21 mouse cellular contexts compared by ENCODE assay signal in genomic region chr17:18479885-18480284, GRCm38 (mm10). TPM values are rescaled to one million over a fixed set of nuclear protein-coding genes. Genes with fewer than 3 reads are reported as not detected.
DNase-seq lines count a peak whose midpoint lies in the region; TF ChIP-seq lines count a peak whose summit lies in the region.
"Had no signal": no experiment of that assay in that cellular context is flagged by ENCODE, and none has a peak within 500 bp of the region (broad histone marks: within the 10 kb centered on the region; RNA-seq: fewer than 3 reads in every experiment).

No protein-coding gene starts in this region.

- peak; percentile 23 for DNase-seq in MEL (ENCODE audit: low read depth, low spot score)
- DNase-seq in cerebellum, postnatal 36 days = no peak
- DNase-seq: adrenal gland, adult 2 months; adrenal gland, adult 8-10 months; adrenal gland, postnatal 10 days; adrenal gland, postnatal 14 days; adrenal gland, postnatal 25 days; adrenal gland, postnatal 36 days; B cell, adult 2 months; cerebellum, adult 11 months; cerebellum, adult 11-12 months; cerebellum, adult 18-20 months; cerebellum, adult 2 months; cerebellum, adult 8-10 months had no signal

- no peak overlapping the region for H3K9ac ChIP-seq in MEL (ENCODE audit: control insufficient read depth, low read depth, low read length, poor library complexity, severe bottlenecking)

- H3K27me3 ChIP-seq in MEL (ENCODE audit: control insufficient read depth in 1 of 2, insufficient read depth in 2 of 2, low read length in 2 of 2) = no peaks in the 10 kb centered on the region
- H3K27me3 ChIP-seq: CH12.LX, Patski had no signal

- no peak overlapping the region for H3K4me3 ChIP-seq in MEL (ENCODE audit: control insufficient read depth in 1 of 2, insufficient read depth in 1 of 2, low read depth in 2 of 2, low read length in 2 of 2)

- no peak for TF ChIP-seq CTCF in MEL (IDR thresholded peaks at IDR 0.05 in 2 of 3, conservative IDR thresholded peaks at IDR 0.05 in 1 of 3; ENCODE audit: control insufficient read depth in 1 of 3, insufficient read depth in 1 of 3, low read depth in 2 of 3, low read length in 3 of 3, poor library complexity in 1 of 3, severe bottlenecking in 1 of 3)

- no peaks in the 10 kb centered on the region; a peak in 1 of 4 replicates for H3K36me3 ChIP-seq in MEL (ENCODE audit: control insufficient read depth in 1 of 2, insufficient read depth in 2 of 2, low read length in 2 of 2)
- H3K36me3 ChIP-seq: G1E had no signal

- H3K79me2 ChIP-seq in MEL (ENCODE audit: control insufficient read depth, insufficient read depth, low read length, poor library complexity) = no peaks in the 10 kb centered on the region

- TF ChIP-seq POLR2A in MEL (IDR thresholded peaks at IDR 0.05; ENCODE audit: control insufficient read depth in 1 of 2, insufficient read depth in 1 of 2, low read depth in 1 of 2, low read length in 2 of 2, poor library complexity in 1 of 2) = no peak

- no peaks in the 10 kb centered on the region for H3K4me1 ChIP-seq in MEL (ENCODE audit: control insufficient read depth in 1 of 2, insufficient read depth in 2 of 2, low read length in 2 of 2)

- TF ChIP-seq RAD21 in MEL (IDR thresholded peaks at IDR 0.05; ENCODE audit: low read depth, low read length) = no peak

- no peak overlapping the region for H3K27ac ChIP-seq in MEL (ENCODE audit: control insufficient read depth, low read depth, low read length)

- peak; percentile 43 to 63; a peak in 3 of 4 replicates for TF ChIP-seq EP300 in MEL (IDR thresholded peaks at IDR 0.05; ENCODE audit: low read depth in 1 of 2, low read length in 2 of 2)

- no peaks in the 10 kb centered on the region for H3K9me3 ChIP-seq in MEL (replicated peaks; ENCODE audit: insufficient read depth, low read length)
- H3K9me3 ChIP-seq: G1E had no signal

TF ChIP-seq in MEL, 35 proteins besides CTCF, POLR2A, EP300 and RAD21:
- TF ChIP-seq USF2 (IDR thresholded peaks at IDR 0.05; ENCODE audit: borderline replicate concordance in 1 of 2, insufficient read depth in 1 of 2, low read depth in 1 of 2, low read length in 2 of 2) (no peak), TCF12 (IDR thresholded peaks at IDR 0.05; ENCODE audit: low read depth, low read length) (peak; percentile 44; the same call in 1 of the 2 replicates), POLR2AphosphoS5 (IDR thresholded peaks at IDR 0.05; ENCODE audit: borderline replicate concordance, low read depth, low read length) (no peak), BHLHE40 (IDR thresholded peaks at IDR 0.05; ENCODE audit: borderline replicate concordance, low read depth, low read length) (no peak), GATA1 (IDR thresholded peaks at IDR 0.05; ENCODE audit: low read depth, low read length) (peak; percentile 67), MAX (IDR thresholded peaks at IDR 0.05; ENCODE audit: low read length) (no peak), CHD1 (IDR thresholded peaks at IDR 0.05; ENCODE audit: low read depth, low read length) (no peak), ETS1 (IDR thresholded peaks at IDR 0.05; ENCODE audit: low read depth, low read length) (0 out of 2 replicates have a peak, but pooled peaks have one; percentile 31), ZC3H11A (IDR thresholded peaks at IDR 0.05; ENCODE audit: low read depth, low read length) (no peak), E2F4 (IDR thresholded peaks at IDR 0.05; ENCODE audit: borderline replicate concordance, low read depth, low read length) (no peak), MEF2A (IDR thresholded peaks at IDR 0.05; ENCODE audit: extremely low read depth, insufficient replicate concordance, low read depth, low read length, poor library complexity, severe bottlenecking) (no peak), SIN3A (IDR thresholded peaks at IDR 0.05; ENCODE audit: low read length) (no peak)

RNA-seq across cellular contexts. Expression of gene Vmn2r95, which starts 56.0 kb away (rescaled TPM):
- under 0.01 TPM in 1 of 2 replicates, not detected in the other for total RNA-seq in MEL (2012; rRNA removed)
- under 1 TPM in 1 of 2 experiments, not detected in 1; 0.01 TPM for polyA plus RNA-seq in MEL (2012; ENCODE audit: insufficient read depth in 1 of 2, insufficient read length in 2 of 2, low read depth in 1 of 2, low replicate concordance in 2 of 2, missing spikeins in 1 of 2)
- total RNA-seq: adrenal gland, adult 18-20 months; adrenal gland, adult 2 months; adrenal gland, postnatal 10 days; adrenal gland, postnatal 14 days; adrenal gland, postnatal 25 days; adrenal gland, postnatal 36 days; CH12.LX; ES-E14 had no signal
- polyA plus RNA-seq: adrenal gland, adult 2 months; brain, embryonic 14.5 days; C2C12; cerebellum, adult 2 months; G1E; Patski had no signal
